Mouse (Mus musculus) heart, adult 10 weeks (tissue): ENCODE data around the gene Kcnj8. TPM values are rescaled to one million over a fixed set of nuclear protein-coding genes. Genes with fewer than 3 reads are reported as not detected.

ENCODE experiments used
- polyA plus RNA-seq: library from polyadenylated mRNA; stranded (reverse); fragments of 350-450 nt; fragmentation: Illumina TruSeq; extraction: RNeasy Lipid Tissue Mini Kit (QIAGEN cat#74804); gene quantifications from one replicate; pipeline ENCODE4 v1.2.3, GENCODE M21; 2014; ENCODE audit warnings: low read depth, low replicate concordance

Kcnj8 gene
- polyA plus RNA-seq, result 30.0 TPM

GRCm38 (mm10) chr6:142571055-142571618 is at the start of gene Kcnj8:
TSS of gene Kcnj8 (minus strand) at chr6:142571614.

Other genes with a start within 250 kb of the Kcnj8 start
- gene Slco1a5, start 248.6 kb downstream of the Kcnj8 start, polyA plus RNA-seq, result not detected
- 10.7 TPM for gene Pyroxd1, start 226.0 kb downstream of the Kcnj8 start, polyA plus RNA-seq
- gene Recql, start 184.5 kb downstream of the Kcnj8 start, polyA plus RNA-seq, result 8.8 TPM
- gene Golt1b, start 184.4 kb downstream of the Kcnj8 start, polyA plus RNA-seq, result 14.0 TPM
- gene Spx, start 158.2 kb downstream of the Kcnj8 start, polyA plus RNA-seq, result not detected
- 0.16 TPM for gene Gys2, start 98.5 kb downstream of the Kcnj8 start, polyA plus RNA-seq
- gene Ldhb, start 63.7 kb downstream of the Kcnj8 start, polyA plus RNA-seq, result 2,854 TPM
- 130 TPM for gene Abcc9, start 130.7 kb upstream of the Kcnj8 start, polyA plus RNA-seq
- gene Cmas, start 185.1 kb upstream of the Kcnj8 start, polyA plus RNA-seq, result 37.2 TPM
- not detected for gene Sult6b2, start 232.9 kb upstream of the Kcnj8 start, polyA plus RNA-seq